Mouse (Mus musculus) embryonic fibroblast, embryonic 13.5 days (primary cell): Measurements from ENCODE around the gene Cdh23.

Source experiments
- CTCF ChIP-seq: IDR thresholded peaks from 2 replicates; pipeline ENCODE4 v1.5.1; 2011; ENCODE audit warnings: mild to moderate bottlenecking, control low read depth, low read length, moderate library complexity, borderline replicate concordance; ENCODE audit not compliant: insufficient read depth
- POLR2A ChIP-seq: IDR thresholded peaks from 2 replicates; pipeline ENCODE4 v1.6.1; 2011; ENCODE audit warnings: low read depth, mild to moderate bottlenecking, control low read depth, low read length, moderate library complexity

DNA sequence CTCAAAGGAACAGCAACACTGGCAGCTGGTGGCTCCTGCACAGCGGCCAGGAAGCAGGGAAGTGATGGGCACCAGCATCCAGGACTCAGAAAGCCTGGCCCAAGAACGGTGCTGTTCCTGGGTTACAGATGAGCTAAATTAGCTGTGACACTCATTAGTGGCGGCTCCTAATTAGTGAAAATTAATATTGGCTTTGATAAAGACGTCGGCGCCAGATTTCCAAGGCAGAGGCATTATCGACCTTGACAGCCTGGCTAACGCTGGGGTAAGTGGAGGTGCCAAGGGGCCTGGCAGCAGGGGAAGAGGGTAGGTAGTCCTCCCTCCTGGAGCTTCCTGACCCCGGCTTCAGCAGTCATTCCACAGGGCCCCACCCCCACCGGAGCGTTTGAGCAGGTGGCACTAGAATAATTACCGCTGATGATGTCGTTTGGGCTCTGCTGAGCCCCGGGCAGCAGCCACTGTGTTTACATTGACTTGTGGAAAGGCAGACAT is 72.0 kb downstream of the Cdh23 start:
- no peak for TF ChIP-seq POLR2A
- no peak for TF ChIP-seq CTCF
